Mouse (Mus musculus) spleen, adult 2 months (tissue): Measurements from ENCODE around the gene Slc25a45. TPM values are rescaled to one million over a fixed set of nuclear protein-coding genes. Genes with fewer than 3 reads are reported as not detected.

Source experiments
- DNase-seq, 2 experiments: peaks; one replicate each; pipeline versions ENCODE4 v3.0.0 to v3.0.0-alpha.2; 2012 to 2021; ENCODE audit warnings: low spot score in 2 of 2, low read depth in 1 of 2
- H3K27ac ChIP-seq: fragments of 200-500 bp; 2 replicates; pipeline ENCODE4 v1.5.1; 2012; ENCODE audit warnings: low read length, inconsistent platforms; ENCODE audit not compliant: insufficient read depth
- H3K27me3 ChIP-seq: fragments of 200-500 bp; 2 replicates; pipeline ENCODE4 v1.6.1; 2012; ENCODE audit warnings: mild to moderate bottlenecking, moderate library complexity, low read length, inconsistent platforms; ENCODE audit not compliant: control insufficient read depth, insufficient read depth
- H3K36me3 ChIP-seq: fragments of 200-500 bp; 2 replicates; pipeline ENCODE4 v1.6.1; 2012; ENCODE audit warnings: mild to moderate bottlenecking, low read length, inconsistent platforms; ENCODE audit not compliant: control insufficient read depth, insufficient read depth
- H3K4me1 ChIP-seq: fragments of 200-500 bp; 2 replicates; pipeline ENCODE4 v1.6.1; 2011; ENCODE audit warnings: inconsistent platforms; ENCODE audit not compliant: control insufficient read depth, insufficient read depth, insufficient read length
- H3K4me3 ChIP-seq: fragments of 200-500 bp; 2 replicates; pipeline ENCODE4 v1.5.1; 2011; ENCODE audit warnings: mild to moderate bottlenecking, inconsistent platforms; ENCODE audit not compliant: insufficient read depth, insufficient read length; ENCODE audit errors: extremely low read depth
- CTCF ChIP-seq: fragments of 200-500 bp; IDR thresholded peaks from 2 replicates; pipeline ENCODE4 v1.5.1; 2011; ENCODE audit warnings: mild to moderate bottlenecking, inconsistent platforms; ENCODE audit not compliant: insufficient read depth, insufficient read length, insufficient replicate concordance; ENCODE audit errors: extremely low read depth
- POLR2A ChIP-seq: fragments of 200-500 bp; IDR thresholded peaks from 2 replicates; pipeline ENCODE4 v1.6.1; 2011; ENCODE audit warnings: low read depth, low read length, inconsistent platforms
- WGBS: fragments of 180-500 bp; shearing (Covaris S2); methylation state at CpG from one replicate; pipeline ENCODE4 v1.1.7; 2018; 5-methylcytosine and 5-hydroxymethylcytosine counted together
- polyA plus RNA-seq: library from polyadenylated mRNA; depleted of rRNA; stranded (reverse); fragments of >200 nt; gene quantifications from 2 replicates; pipeline ENCODE4 v1.2.3, GENCODE M21; 2012

Gene Slc25a45
- polyA plus RNA-seq, 1 experiment = 37.6 TPM

DNA sequence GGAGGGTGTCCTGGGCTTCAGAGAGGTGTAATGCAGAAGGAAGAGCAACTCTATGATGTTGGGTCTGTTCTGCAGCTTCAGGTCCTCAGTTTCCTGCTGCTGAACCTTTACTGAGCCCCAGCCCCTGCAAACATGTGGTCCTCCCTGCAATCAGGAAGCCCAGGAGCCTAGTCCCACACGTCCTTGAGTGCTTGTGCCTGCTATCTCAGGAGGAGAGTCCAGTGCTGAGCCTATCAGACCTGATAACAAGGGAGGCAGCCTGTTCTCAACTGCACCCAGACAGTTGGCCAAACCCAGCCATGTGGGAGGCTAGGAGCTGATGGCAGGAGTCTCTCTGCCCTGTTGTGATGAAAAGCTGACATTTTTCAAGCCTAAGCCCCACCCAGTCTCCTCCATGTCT lies 6.3 kb downstream of the Slc25a45 start:
- Histone ChIP-seq H3K36me3 (peaks cover 13% of the 10 kb centered on the region; the same call in 1 of the 2 replicates), H3K27ac (no peak overlapping the region), H3K4me1 (no peaks in the 10 kb centered on the region), H3K27me3 (no peaks in the 10 kb centered on the region), H3K4me3 (no peak overlapping the region)
- no peak for TF ChIP-seq POLR2A
- 75% methylated on average over 1 of the region's 1 CpGs for WGBS
- DNase-seq = no peak

GRCm38 (mm10) chr19:5885838-5886237 lies 8.2 kb downstream of the Slc25a45 start:
- WGBS = 81% methylated on average over 4 of the region's 4 CpGs
- Histone ChIP-seq H3K4me1 (no peaks in the 10 kb centered on the region), H3K27ac (no peak overlapping the region), H3K36me3 (peaks cover 12% of the 10 kb centered on the region; the same call in 1 of the 2 replicates), H3K4me3 (no peak overlapping the region), H3K27me3 (no peaks in the 10 kb centered on the region)
- TF ChIP-seq POLR2A (no peak), CTCF (no peak)
- DNase-seq = no peak

- peaks cover 12% of the 10 kb centered on the region; the same call in 1 of the 2 replicates for H3K36me3 ChIP-seq
- H3K27ac ChIP-seq = no peak overlapping the region
- H3K4me3 ChIP-seq = no peak overlapping the region
- TF ChIP-seq CTCF (no peak), POLR2A (no peak)
- no peak for DNase-seq
- 53% methylated on average over 3 of the region's 3 CpGs for WGBS
- no peaks in the 10 kb centered on the region for H3K4me1 ChIP-seq
- no peaks in the 10 kb centered on the region for H3K27me3 ChIP-seq
Observed at GRCm38 (mm10) chr19:5887234-5887815, 9.7 kb downstream of the Slc25a45 start.

GRCm38 (mm10) chr19:5889211-5889610 lies 11.6 kb downstream of the Slc25a45 start:
- H3K4me1 ChIP-seq = peaks cover 3% of the 10 kb centered on the region; the same call in 1 of the 2 replicates
- no peak for TF ChIP-seq POLR2A
- no peak for TF ChIP-seq CTCF
- H3K27ac ChIP-seq = no peak overlapping the region
- 91% methylated on average over 4 of the region's 4 CpGs for WGBS
- H3K36me3 ChIP-seq = peaks cover 7% of the 10 kb centered on the region; the same call in 1 of the 2 replicates
- no peak overlapping the region for H3K4me3 ChIP-seq
- no peaks in the 10 kb centered on the region for H3K27me3 ChIP-seq
- DNase-seq = no peak

GRCm38 (mm10) chr19:5891521-5892258 lies 14.1 kb downstream of the Slc25a45 start:
- Histone ChIP-seq H3K27ac (no peak overlapping the region), H3K4me3 (no peak overlapping the region), H3K36me3 (peaks cover 3% of the 10 kb centered on the region), H3K4me1 (peaks cover 3% of the 10 kb centered on the region; the same call in 1 of the 2 replicates), H3K27me3 (no peaks in the 10 kb centered on the region)
- 93% methylated on average over 12 of the region's 12 CpGs for WGBS
- DNase-seq = no peak
- TF ChIP-seq POLR2A (no peak), CTCF (no peak)

GRCm38 (mm10) chr19:5892262-5892661 lies 14.7 kb downstream of the Slc25a45 start:
- no peak overlapping the region for H3K4me3 ChIP-seq
- H3K4me1 ChIP-seq = peaks cover 3% of the 10 kb centered on the region; the same call in 1 of the 2 replicates
- H3K36me3 ChIP-seq = peaks cover 4% of the 10 kb centered on the region
- TF ChIP-seq POLR2A (no peak), CTCF (no peak)
- DNase-seq = no peak
- H3K27ac ChIP-seq = no peak overlapping the region
- no peaks in the 10 kb centered on the region for H3K27me3 ChIP-seq
- 96% methylated on average over 7 of the region's 7 CpGs for WGBS

DNA sequence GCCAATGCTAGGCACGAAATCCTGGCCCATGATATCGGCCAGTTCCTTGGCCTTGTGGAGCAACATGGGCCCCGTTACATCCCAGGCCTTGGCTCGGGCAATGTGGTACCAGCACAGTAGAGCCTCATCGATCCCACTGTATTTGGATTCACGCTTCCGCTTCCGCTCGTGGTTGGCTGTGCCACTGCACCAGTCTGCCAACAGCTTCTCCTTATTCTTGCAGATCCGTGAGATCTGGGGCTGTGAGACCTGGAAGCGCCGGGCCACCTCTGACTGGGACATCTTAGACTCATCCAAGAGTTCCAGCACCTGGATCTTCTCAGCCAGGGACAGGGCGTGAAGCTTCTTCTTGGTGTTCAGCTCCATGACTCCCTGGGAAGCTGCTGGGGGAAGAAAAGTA lies 15.1 kb downstream of the Slc25a45 start:
- no peak overlapping the region for H3K4me3 ChIP-seq
- no peaks in the 10 kb centered on the region for H3K27me3 ChIP-seq
- no peak for DNase-seq
- peaks cover 6% of the 10 kb centered on the region for H3K36me3 ChIP-seq
- H3K27ac ChIP-seq = no peak overlapping the region
- TF ChIP-seq CTCF (no peak), POLR2A (no peak)
- WGBS = 97% methylated on average over 13 of the region's 13 CpGs
- H3K4me1 ChIP-seq = peaks cover 3% of the 10 kb centered on the region; the same call in 1 of the 2 replicates
